Mouse (Mus musculus) T-helper 2 cell (primary cell): ENCODE measurements at regions not wholly inside any gene's neighbourhood (a gene's known extent, or its start where the extent isn't known, plus 50 kb on each side); places are given as distances from the start of the nearest gene placed in this dataset.

Source experiments
- in situ Hi-C: fragments of 300-600 bp; cut with MboI, MseI; formaldehyde crosslinking; loops from one replicate; pipeline ENCODE4 v1.15.1; 2025; ENCODE audit warnings: high pct_unique_total_duplicates

- in situ Hi-C loops, result loop anchor here (5.0 kb wide), 1 partner anchor 95 kb away; no protein-coding TSS in a partner anchor
Observed at GRCm38 (mm10) chr11:71512271-71513066, 237.3 kb upstream of the Wscd1 start.

- in situ Hi-C loops, result loop anchor here (5.0 kb wide), 1 partner anchor 94 kb away; no protein-coding TSS in a partner anchor
Observed at GRCm38 (mm10) chr11:71513067-71513350, 236.7 kb upstream of the Wscd1 start.

DNA sequence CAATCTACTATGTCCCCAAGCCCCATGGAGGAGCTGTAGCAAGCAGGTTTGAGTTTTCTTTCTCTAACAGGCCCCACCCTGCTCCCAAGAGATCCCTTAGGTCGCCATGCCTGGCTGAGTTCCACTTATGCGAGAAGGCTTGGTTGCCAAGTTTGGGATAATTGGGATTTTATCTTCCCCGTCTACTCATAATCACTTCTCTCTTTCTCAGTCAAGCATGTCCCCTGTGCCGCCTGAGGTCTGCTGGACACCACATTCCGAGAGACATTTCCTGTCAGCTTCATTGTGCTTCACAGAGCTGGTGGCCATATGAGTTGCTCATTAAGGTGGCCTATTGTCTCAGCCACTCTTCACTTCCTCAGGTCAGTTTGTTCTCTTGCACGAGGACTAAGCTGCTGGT is 234.5 kb upstream of the Wscd1 start:
- in situ Hi-C loops, result no loop called here

- in situ Hi-C loops, result no loop called here
Observed at GRCm38 (mm10) chr11:71517377-71517776, 232.3 kb upstream of the Wscd1 start.

- in situ Hi-C loops, result no loop called here
Observed at GRCm38 (mm10) chr11:71527691-71528090, 222.0 kb upstream of the Wscd1 start.

DNA sequence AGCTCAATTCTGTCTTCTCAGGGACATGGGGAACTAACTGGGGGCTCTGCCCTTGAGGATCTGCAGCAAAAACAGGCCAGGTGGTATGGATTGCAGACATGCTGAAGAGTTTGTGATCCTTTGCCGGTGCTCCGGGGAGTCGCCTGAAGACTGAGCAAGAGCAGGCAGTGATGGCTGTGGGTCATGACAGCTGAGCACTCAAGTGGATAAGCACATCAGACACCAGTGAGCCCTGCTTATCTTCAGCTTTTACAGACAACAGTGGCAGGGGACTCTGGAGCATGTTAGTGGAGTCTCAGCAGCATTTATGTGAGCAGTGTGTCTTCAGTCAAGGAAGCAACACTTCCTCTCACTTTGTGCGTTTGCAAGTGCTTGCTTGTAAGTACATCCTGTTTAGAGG is 221.1 kb upstream of the Wscd1 start:
- in situ Hi-C loops, result no loop called here

GRCm38 (mm10) chr11:71541178-71541845 is 208.4 kb upstream of the Wscd1 start:
- in situ Hi-C loops, result no loop called here

DNA sequence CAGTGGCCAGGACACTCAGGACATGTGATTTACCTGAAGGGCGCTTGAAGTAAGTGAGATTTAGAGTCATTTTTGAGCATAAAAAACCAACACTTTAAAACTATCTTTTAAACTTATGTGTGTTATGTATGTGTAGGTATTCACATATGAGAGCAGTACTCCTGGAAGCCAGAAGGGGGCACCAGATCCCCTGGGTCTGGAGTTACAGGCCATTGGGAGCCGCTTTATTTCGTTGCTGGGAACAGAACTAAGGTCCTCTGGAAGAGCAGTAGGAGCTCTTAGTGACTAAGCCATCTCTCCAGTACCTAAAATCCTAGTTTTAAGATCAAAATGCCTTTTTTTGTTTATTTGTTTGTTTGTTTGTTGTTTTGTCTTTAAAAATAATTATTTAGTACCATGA is 192.3 kb upstream of the Wscd1 start:
- in situ Hi-C loops, result no loop called here

DNA sequence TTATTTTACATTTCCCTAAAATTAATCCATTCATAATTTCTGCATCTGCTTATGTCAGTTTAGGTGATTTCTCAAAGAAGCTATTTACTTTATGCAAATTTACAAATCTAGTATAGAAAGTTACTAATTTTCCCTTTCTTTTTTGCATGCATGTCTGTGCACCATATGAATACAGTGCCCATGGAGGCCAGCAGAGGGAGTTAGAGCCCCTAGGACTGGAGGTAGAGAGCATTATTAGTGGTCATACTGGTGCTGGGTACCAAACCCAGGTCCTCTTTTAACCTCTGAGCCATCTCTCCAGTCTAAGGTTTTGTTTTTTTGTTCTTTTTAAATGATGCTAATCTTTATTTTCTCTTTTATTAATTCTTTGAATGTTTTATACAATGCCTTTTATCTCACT is 184.9 kb upstream of the Wscd1 start:
- in situ Hi-C loops, result no loop called here

DNA sequence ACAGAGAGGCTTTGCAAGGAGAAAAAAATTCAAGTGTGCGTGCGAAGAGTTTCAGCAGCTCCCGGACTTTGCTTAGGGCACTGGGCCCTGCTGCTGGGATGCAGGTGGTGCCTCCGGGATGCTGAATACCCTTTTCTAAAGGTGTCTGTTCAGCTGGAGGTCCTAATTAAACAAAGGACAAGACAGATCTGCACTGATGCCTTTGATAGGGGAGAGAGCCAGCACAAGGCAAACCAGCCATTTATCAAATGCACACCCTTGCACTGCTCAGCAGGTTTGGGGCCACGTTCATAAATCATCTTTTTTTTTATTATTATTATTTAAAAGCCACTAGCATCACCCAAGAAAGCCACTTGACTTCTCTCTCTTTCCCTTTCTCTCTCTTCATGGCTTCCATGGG is 172.9 kb upstream of the Wscd1 start:
- in situ Hi-C loops, result no loop called here

DNA sequence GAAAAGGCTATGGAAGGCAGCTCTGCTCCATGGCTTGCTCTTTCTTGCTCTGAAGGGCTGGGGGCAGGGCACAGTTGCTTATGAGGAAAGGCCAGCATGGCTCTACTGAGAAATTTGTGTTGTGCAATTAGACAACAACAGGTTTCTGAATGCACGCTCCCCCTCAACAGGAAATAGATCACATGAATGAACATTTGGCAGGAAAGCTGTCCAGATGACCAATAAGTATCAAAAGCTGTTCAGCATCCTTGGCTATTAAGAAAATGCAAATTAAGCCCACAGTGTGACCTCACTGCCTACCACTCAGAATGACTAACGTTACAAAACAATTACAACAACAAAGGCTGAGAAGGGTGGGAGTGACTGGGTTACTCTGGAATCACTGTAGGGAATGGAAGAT is 167.9 kb upstream of the Wscd1 start:
- in situ Hi-C loops, result no loop called here

DNA sequence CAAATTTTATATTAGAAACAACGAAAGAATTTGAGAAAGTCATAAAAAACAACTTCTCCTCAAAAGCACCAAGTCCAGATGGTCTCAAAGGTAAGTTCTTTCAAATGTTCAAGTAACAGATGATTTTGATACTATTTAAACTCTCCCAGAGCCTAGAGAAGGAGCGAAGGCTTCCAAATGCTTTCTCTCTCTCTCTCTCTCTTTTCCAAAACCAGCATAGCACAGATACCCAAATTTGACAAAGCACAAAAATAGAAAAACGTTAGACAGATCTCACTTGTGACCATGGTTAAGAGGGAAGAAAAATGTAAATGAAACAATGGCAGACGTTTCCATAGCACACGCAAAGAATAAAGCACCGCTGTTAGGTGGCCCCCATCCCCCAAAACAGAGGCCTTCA is 158.7 kb upstream of the Wscd1 start:
- in situ Hi-C loops, result no loop called here

GRCm38 (mm10) chr11:71594250-71594847 is 155.4 kb upstream of the Wscd1 start:
- in situ Hi-C loops, result no loop called here

- in situ Hi-C loops, result no loop called here
Observed at GRCm38 (mm10) chr11:71597709-71598108, 152.0 kb upstream of the Wscd1 start.

DNA sequence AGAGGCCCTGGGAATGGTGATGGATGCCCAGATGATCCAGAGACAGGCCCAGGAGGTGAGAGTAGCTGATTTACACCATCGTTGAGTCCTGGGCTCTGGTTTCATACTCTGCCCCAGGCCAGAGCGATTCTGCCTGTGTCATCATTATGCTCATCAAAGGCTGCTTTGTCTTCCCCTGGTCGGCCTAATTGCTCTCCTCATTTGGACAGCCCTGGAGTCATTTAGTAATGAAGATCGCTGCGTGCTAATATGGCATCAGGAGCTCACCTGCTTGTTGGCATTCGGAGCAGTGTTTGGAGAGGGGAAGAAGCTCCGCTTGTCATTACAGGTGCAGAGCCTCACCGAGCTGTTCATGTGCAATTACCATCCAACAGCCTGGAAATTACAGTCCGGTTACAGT is 138.9 kb upstream of the Wscd1 start:
- in situ Hi-C loops, result no loop called here

- in situ Hi-C loops, result no loop called here
Observed at GRCm38 (mm10) chr11:71615526-71615925, 134.2 kb upstream of the Wscd1 start.

- in situ Hi-C loops, result no loop called here
Observed at GRCm38 (mm10) chr11:71625501-71626191, 124.1 kb upstream of the Wscd1 start.

- in situ Hi-C loops, result no loop called here
Observed at GRCm38 (mm10) chr11:71636111-71636510, 113.6 kb upstream of the Wscd1 start.

DNA sequence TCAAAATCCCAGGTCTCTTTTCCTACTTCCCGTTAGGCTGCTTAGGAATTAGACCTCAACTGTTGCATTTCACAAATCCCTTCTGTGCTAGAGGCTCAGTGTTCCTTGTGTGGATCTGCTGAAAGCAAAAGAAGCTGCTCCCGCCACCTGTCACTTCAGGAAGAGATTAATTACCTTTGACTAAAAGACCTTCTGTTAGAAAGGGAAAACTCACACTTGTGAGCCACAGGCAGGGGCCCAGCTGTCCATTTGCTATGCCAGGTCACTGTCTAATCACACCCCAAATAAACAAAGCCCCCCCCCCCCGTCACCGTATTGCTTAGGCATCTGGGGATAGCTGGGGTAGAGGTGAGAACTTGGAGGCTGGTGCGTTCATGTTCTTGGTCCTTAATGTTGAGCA is 112.9 kb upstream of the Wscd1 start:
- in situ Hi-C loops, result no loop called here

GRCm38 (mm10) chr11:71642886-71643285 is 106.8 kb upstream of the Wscd1 start:
- in situ Hi-C loops, result no loop called here

DNA sequence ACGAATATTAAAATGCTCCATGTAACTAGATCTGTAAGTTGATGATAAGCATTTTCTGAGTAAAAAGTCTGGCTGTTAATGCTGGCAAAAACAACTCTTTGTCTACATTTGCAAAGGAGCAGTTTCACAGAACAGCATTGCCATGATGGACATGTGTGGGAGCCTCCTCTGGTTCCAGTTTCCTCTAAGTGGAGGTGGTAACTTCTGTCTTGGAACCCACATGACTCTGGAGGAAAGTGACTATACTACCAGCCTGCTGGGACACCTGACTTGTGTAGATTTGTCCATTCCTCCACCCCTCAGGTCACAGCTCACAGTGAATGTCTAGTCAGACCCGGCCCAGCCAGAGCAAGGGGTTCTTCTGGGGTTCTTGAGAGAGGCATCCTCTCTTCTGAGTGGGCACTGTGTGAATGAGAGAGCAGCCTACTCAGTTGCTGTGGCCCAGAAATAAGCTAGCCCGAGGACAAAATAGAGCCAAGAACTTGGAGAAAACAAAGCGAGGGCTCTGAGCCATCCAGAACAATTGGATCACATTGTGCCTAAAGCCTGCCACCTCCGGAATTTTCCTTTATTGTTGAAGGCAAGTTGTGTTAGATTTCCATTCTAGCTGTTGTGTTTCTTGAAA is 97.9 kb upstream of the Wscd1 start:
- in situ Hi-C loops, result no loop called here

- in situ Hi-C loops, result no loop called here
Observed at GRCm38 (mm10) chr11:71652381-71652775, 97.3 kb upstream of the Wscd1 start.
